11 mouse cellular contexts compared by ENCODE assay signal in genomic region chr1:41652210-41652609, GRCm38 (mm10).
DNase-seq lines count a peak whose midpoint lies in the region; ATAC-seq and TF ChIP-seq lines count a peak whose summit lies in the region.
"Had no signal": no experiment of that assay in that cellular context is flagged by ENCODE, and none has a peak within 500 bp of the region (broad histone marks: within the 10 kb centered on the region; RNA-seq: fewer than 3 reads in every experiment).

No protein-coding gene starts in this region.

- H3K36me3 ChIP-seq in liver, adult 2 months (ENCODE audit: control insufficient read depth, insufficient read depth, low read length), result no peaks in the 10 kb centered on the region
- no peaks in the 10 kb centered on the region for H3K36me3 ChIP-seq in liver, embryonic 12.5 days
- no peaks in the 10 kb centered on the region for H3K36me3 ChIP-seq in forebrain, embryonic 10.5 days (replicated peaks)
- no peaks in the 10 kb centered on the region for H3K36me3 ChIP-seq in hindbrain, postnatal 0 days (ENCODE audit: insufficient read depth, low read length)
- no peaks in the 10 kb centered on the region for H3K36me3 ChIP-seq in midbrain, embryonic 16.5 days (ENCODE audit: control insufficient read depth, insufficient read depth, low read length)
- H3K36me3 ChIP-seq: liver, embryonic 15.5 days had no signal

- TF ChIP-seq CTCF in liver, adult 2 months (IDR thresholded peaks at IDR 0.05; ENCODE audit: low read depth, low read length), result no peak
- TF ChIP-seq CTCF in hindbrain, postnatal 0 days (IDR thresholded peaks at IDR 0.05; ENCODE audit: low read depth), result no peak
- no peak for TF ChIP-seq CTCF in gastrocnemius, adult 2 months (IDR thresholded peaks at IDR 0.05)

- H3K27ac ChIP-seq in liver, adult 2 months (replicated peaks; ENCODE audit: insufficient read depth, low read depth, low read length), result no peak overlapping the region
- no peak overlapping the region for H3K27ac ChIP-seq in liver, embryonic 12.5 days
- H3K27ac ChIP-seq in forebrain, embryonic 10.5 days, result peak overlapping the region; percentile 64
- H3K27ac ChIP-seq in hindbrain, postnatal 0 days, result no peak overlapping the region
- peak overlapping the region; percentile 7; the same call in 1 of the 2 replicates for H3K27ac ChIP-seq in midbrain, embryonic 16.5 days (ENCODE audit: low read length)
- no peak overlapping the region for H3K27ac ChIP-seq in gastrocnemius, adult 2 months
- H3K27ac ChIP-seq: liver, embryonic 15.5 days had no signal

- H3K9ac ChIP-seq in liver, adult 2 months (ENCODE audit: low read depth, low read length), result no peak overlapping the region
- no peak overlapping the region for H3K9ac ChIP-seq in liver, embryonic 12.5 days
- H3K9ac ChIP-seq in hindbrain, postnatal 0 days (replicated peaks; ENCODE audit: low read length), result no peak overlapping the region
- H3K9ac ChIP-seq in midbrain, embryonic 16.5 days (ENCODE audit: low read depth, low read length), result no peak overlapping the region
- H3K9ac ChIP-seq: liver, embryonic 15.5 days had no signal

- H3K79me2 ChIP-seq in liver, adult 2 months (ENCODE audit: control insufficient read depth, insufficient read depth, low read length), result no peaks in the 10 kb centered on the region

- DNase-seq in liver, adult 2 months (ENCODE audit: extremely low read depth, low read depth, low spot score), result peak; percentile 1
- no peak for DNase-seq in forebrain, embryonic 10.5 days (ENCODE audit: extremely low spot score, low spot score)
- no peak for DNase-seq in hindbrain, postnatal 0 days (ENCODE audit: low spot score)
- DNase-seq in thymus, postnatal 14 days, result no peak
- DNase-seq in frontal cortex, postnatal 25 days (ENCODE audit: low spot score in 2 of 2), result no peak
- DNase-seq in gastrocnemius, adult 2 months, result no peak
- DNase-seq: thymus, postnatal 4 days had no signal

- TF ChIP-seq POLR2A in liver, adult 2 months (IDR thresholded peaks at IDR 0.05; ENCODE audit: extremely low read depth, insufficient read depth, low read length), result no peak

- intact Hi-C loops in gastrocnemius, adult 2 months (cut with DNase I), result no loop called here

- no peak for ATAC-seq in liver, embryonic 12.5 days
- 0 out of 2 replicates have a peak, but pooled peaks have one; percentile 45 for ATAC-seq in hindbrain, postnatal 0 days
- no peak for ATAC-seq in midbrain, embryonic 16.5 days
- ATAC-seq: intestine, embryonic 16.5 days had no signal

- 55% methylated on average over 3 of the region's 3 CpGs for WGBS in liver, adult 2 months
- WGBS in liver, embryonic 12.5 days (ENCODE audit: insufficient replicate concordance), result 57% methylated on average over 3 of the region's 3 CpGs
- WGBS in forebrain, embryonic 10.5 days, result 15% methylated on average over 3 of the region's 3 CpGs
- 21% methylated on average over 3 of the region's 3 CpGs for WGBS in hindbrain, postnatal 0 days
- 11% methylated on average over 3 of the region's 3 CpGs for WGBS in midbrain, embryonic 16.5 days

- no peak overlapping the region for H3K4me2 ChIP-seq in liver, embryonic 12.5 days
- H3K4me2 ChIP-seq in hindbrain, postnatal 0 days (ENCODE audit: low read depth, low read length), result peak overlapping the region; percentile 39
- peak overlapping the region; percentile 33 for H3K4me2 ChIP-seq in midbrain, embryonic 16.5 days (ENCODE audit: low read length)
- H3K4me2 ChIP-seq: liver, embryonic 15.5 days had no signal

- H3K27me3 ChIP-seq in liver, adult 2 months (ENCODE audit: control insufficient read depth, insufficient read depth, low read length), result no peaks in the 10 kb centered on the region
- H3K27me3 ChIP-seq in liver, embryonic 12.5 days (replicated peaks), result no peaks in the 10 kb centered on the region
- H3K27me3 ChIP-seq in forebrain, embryonic 10.5 days (ENCODE audit: poor library complexity, severe bottlenecking), result peaks cover 27% of the 10 kb centered on the region
- H3K27me3 ChIP-seq in hindbrain, postnatal 0 days (ENCODE audit: insufficient read depth, low read length), result no peaks in the 10 kb centered on the region
- no peaks in the 10 kb centered on the region for H3K27me3 ChIP-seq in midbrain, embryonic 16.5 days (ENCODE audit: control insufficient read depth, insufficient read depth, low read depth, low read length)
- H3K27me3 ChIP-seq: liver, embryonic 15.5 days had no signal

- H3K4me3 ChIP-seq in liver, adult 2 months (ENCODE audit: insufficient read depth, low read depth, low read length), result no peak overlapping the region
- H3K4me3 ChIP-seq in liver, embryonic 12.5 days, result no peak overlapping the region
- H3K4me3 ChIP-seq in forebrain, embryonic 10.5 days, result peak overlapping the region; percentile 16; the same call in 1 of the 2 replicates
- H3K4me3 ChIP-seq in hindbrain, postnatal 0 days (ENCODE audit: low read length), result no peak overlapping the region
- H3K4me3 ChIP-seq in midbrain, embryonic 16.5 days (ENCODE audit: low read depth, low read length), result no peak overlapping the region
- no peak overlapping the region for H3K4me3 ChIP-seq in gastrocnemius, adult 2 months
- H3K4me3 ChIP-seq: liver, embryonic 15.5 days had no signal

- H3K4me1 ChIP-seq in liver, adult 2 months (ENCODE audit: control insufficient read depth, insufficient read depth, low read length), result no peaks in the 10 kb centered on the region
- no peaks in the 10 kb centered on the region for H3K4me1 ChIP-seq in liver, embryonic 12.5 days
- H3K4me1 ChIP-seq in forebrain, embryonic 10.5 days, result peaks cover 28% of the 10 kb centered on the region
- no peaks in the 10 kb centered on the region for H3K4me1 ChIP-seq in hindbrain, postnatal 0 days (ENCODE audit: insufficient read depth, low read length)
- peaks cover 13% of the 10 kb centered on the region for H3K4me1 ChIP-seq in midbrain, embryonic 16.5 days (ENCODE audit: control insufficient read depth, insufficient read depth, low read length)
- H3K4me1 ChIP-seq: liver, embryonic 15.5 days had no signal

- H3K9me3 ChIP-seq in liver, embryonic 12.5 days (replicated peaks), result no peaks in the 10 kb centered on the region
- no peaks in the 10 kb centered on the region for H3K9me3 ChIP-seq in forebrain, embryonic 10.5 days
- H3K9me3 ChIP-seq in hindbrain, postnatal 0 days (ENCODE audit: low read length), result no peaks in the 10 kb centered on the region
- H3K9me3 ChIP-seq in midbrain, embryonic 16.5 days (replicated peaks; ENCODE audit: control insufficient read depth, low read length, poor library complexity, severe bottlenecking), result no peaks in the 10 kb centered on the region
- H3K9me3 ChIP-seq: liver, embryonic 15.5 days had no signal

Comparison
In these comparisons a context has a peak if more than half of its experiments do, and no peak if none do; other contexts are left out.
1. H3K27ac ChIP-seq: peak in forebrain, embryonic 10.5 days (single experiment) and midbrain, embryonic 16.5 days (single experiment); none in liver, adult 2 months (single experiment), liver, embryonic 12.5 days (single experiment), hindbrain, postnatal 0 days (single experiment) and gastrocnemius, adult 2 months (single experiment).